Mouse (Mus musculus): ENCODE data around the gene Alpk1. TPM values are rescaled to one million over a fixed set of nuclear protein-coding genes. Genes with fewer than 3 reads are reported as not detected.

Alpk1 gene
- polyA plus RNA-seq, 1 experiment from 2014 or later: 0.80 TPM

- no peak for ATAC-seq (ENCODE audit: low read depth)
Observed at GRCm38 (mm10) chr3:127651742-127652653, 128.3 kb downstream of the Alpk1 start.

DNA sequence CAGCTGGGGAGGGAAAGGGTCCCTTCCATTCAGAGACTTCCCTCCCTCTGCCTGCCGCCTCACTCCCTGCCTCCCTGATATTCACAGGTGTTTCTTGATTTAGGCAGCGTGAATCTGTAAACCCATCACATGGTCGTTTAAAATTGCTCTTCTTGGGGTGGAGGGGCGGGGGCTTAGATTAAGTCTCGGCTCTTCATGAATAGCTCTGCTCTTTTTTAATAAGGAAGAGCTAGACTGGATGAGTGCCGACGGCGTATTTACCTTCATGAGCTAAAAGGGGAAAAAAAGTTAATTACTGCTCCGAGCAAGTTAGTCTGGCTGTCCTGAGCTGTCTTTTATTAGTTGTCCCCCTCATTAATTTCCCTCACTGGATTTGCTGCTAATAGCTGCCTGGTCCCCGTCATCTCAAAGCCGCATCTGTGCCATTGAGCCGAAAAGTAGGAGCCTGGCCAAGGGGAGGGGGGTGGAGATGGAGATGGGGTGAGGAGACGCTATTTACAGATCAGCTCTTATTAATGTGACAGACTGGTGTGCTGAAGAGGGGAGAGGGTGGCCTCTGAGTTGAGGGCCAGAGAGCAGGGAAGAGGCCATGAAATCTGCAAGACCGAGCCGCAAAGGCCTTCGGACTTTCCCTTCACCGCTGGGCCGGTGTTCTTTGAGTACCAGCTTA, 134.0 kb downstream of the Alpk1 start:
- peaks cover 23% of the 10 kb centered on the region for H3K4me1 ChIP-seq (replicated peaks)
- H3K27ac ChIP-seq (replicated peaks): no peak overlapping the region
- peaks cover 53% of the 10 kb centered on the region for H3K27me3 ChIP-seq
- H3K4me2 ChIP-seq: no peak overlapping the region
- no peaks in the 10 kb centered on the region for H3K36me3 ChIP-seq
- WGBS: 43% methylated on average over 18 of the region's 18 CpGs
- ATAC-seq (ENCODE audit: low read depth): peak; percentile 33; the same call in 1 of the 2 replicates
- no peak overlapping the region for H3K4me3 ChIP-seq
- H3K9me3 ChIP-seq: no peaks in the 10 kb centered on the region
- H3K9ac ChIP-seq: no peak overlapping the region

More at GRCm38 (mm10) chr3:127651742-127652653, 128.3 kb downstream of the Alpk1 start:
- no peaks in the 10 kb centered on the region for H3K36me3 ChIP-seq
- no peak overlapping the region for H3K9ac ChIP-seq
- no peak overlapping the region for H3K4me3 ChIP-seq
- no peaks in the 10 kb centered on the region for H3K9me3 ChIP-seq
- 45% methylated on average over 7 of the region's 7 CpGs for WGBS
- H3K27ac ChIP-seq (replicated peaks): no peak overlapping the region
- H3K27me3 ChIP-seq: peaks cover 7% of the 10 kb centered on the region; the same call in 1 of the 2 replicates
- no peak overlapping the region for H3K4me2 ChIP-seq
- no peaks in the 10 kb centered on the region for H3K4me1 ChIP-seq (replicated peaks)

GRCm38 (mm10) chr3:127642211-127642610, 138.1 kb downstream of the Alpk1 start:
- no peaks in the 10 kb centered on the region for H3K36me3 ChIP-seq
- no peak overlapping the region for H3K27ac ChIP-seq (replicated peaks)
- WGBS: 3% methylated on average over 5 of the region's 5 CpGs
- no peak for ATAC-seq (ENCODE audit: low read depth)
- H3K4me1 ChIP-seq (replicated peaks): peaks cover 42% of the 10 kb centered on the region
- H3K4me2 ChIP-seq: peak overlapping the region; percentile 25; the same call in 1 of the 2 replicates
- H3K9me3 ChIP-seq: no peaks in the 10 kb centered on the region
- no peak overlapping the region for H3K9ac ChIP-seq
- peaks cover 88% of the 10 kb centered on the region for H3K27me3 ChIP-seq
- no peak overlapping the region for H3K4me3 ChIP-seq

GRCm38 (mm10) chr3:127640762-127641700, 139.3 kb downstream of the Alpk1 start:
- Histone ChIP-seq H3K27me3 (peaks cover 90% of the 10 kb centered on the region), H3K36me3 (no peaks in the 10 kb centered on the region), H3K4me3 (peak overlapping the region; percentile 15; the same call in 1 of the 2 replicates), H3K4me1 (replicated peaks) (peaks cover 35% of the 10 kb centered on the region), H3K9me3 (no peaks in the 10 kb centered on the region), H3K27ac (replicated peaks) (no peak overlapping the region), H3K4me2 (peak overlapping the region; percentile 41), H3K9ac (no peak overlapping the region)
- WGBS: 4% methylated on average over 37 of the region's 37 CpGs
- ATAC-seq (ENCODE audit: low read depth): peak; percentile 54; the same call in 1 of the 2 replicates

DNA sequence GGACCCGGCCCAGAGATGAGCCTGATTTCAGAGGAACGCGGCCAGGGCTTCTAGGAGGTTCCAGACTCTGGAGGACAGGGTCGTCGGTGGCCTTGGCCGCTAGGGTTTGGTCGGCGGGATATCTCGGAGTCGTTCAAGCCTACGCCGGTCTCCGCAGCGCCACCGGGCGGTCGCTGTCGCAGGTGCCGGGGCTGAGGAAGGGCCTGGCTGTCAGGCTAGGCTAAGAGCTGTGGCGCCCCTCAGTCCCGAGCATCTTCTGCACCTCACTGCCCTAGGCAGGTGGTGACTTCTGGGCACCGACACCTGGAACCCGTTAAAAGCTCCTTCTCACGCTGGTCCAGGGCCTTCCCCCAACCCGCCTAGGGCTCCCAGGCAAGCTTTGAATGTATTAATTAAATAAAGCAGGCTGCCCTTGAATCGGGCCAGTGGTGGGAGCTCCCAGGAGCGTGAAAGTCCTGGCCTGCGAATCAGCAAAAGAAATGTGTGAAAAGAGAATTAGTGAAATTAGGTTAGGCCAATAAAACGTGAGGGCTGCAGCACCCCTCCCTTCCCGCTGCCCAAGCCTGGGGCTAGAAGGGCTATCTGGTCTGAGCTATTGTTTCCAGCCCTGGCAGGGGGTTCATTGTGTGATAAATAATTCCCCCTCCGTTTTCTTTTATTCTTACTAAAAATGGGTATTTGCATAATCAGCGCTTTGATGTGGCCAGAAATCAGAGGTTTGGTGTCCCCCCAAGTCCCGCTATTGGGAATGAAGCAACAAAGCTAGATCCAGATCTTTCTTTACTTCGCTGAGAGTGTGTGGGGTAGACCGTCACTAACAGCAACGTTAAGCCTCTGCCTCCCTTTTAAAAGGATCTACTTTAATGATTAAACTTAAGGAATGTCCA, 140.2 kb downstream of the Alpk1 start:
- no peak overlapping the region for H3K27ac ChIP-seq (replicated peaks)
- ATAC-seq (ENCODE audit: low read depth): peak; percentile 82
- H3K27me3 ChIP-seq: peaks cover 88% of the 10 kb centered on the region
- H3K36me3 ChIP-seq: no peaks in the 10 kb centered on the region
- H3K9ac ChIP-seq: 0 out of 2 replicates have a peak overlapping the region, but pooled peaks have one; percentile 47
- H3K9me3 ChIP-seq: no peaks in the 10 kb centered on the region
- H3K4me2 ChIP-seq: peak overlapping the region; percentile 41
- H3K4me3 ChIP-seq: peak overlapping the region; percentile 17
- WGBS: under 1% methylated on average over 36 of the region's 36 CpGs
- peaks cover 33% of the 10 kb centered on the region for H3K4me1 ChIP-seq (replicated peaks)

- Histone ChIP-seq H3K4me3 (peak overlapping the region; percentile 55), H3K9me3 (no peaks in the 10 kb centered on the region), H3K27ac (replicated peaks) (0 out of 2 replicates have a peak overlapping the region, but pooled peaks have one; percentile 79), H3K9ac (no peak overlapping the region), H3K27me3 (peaks cover 87% of the 10 kb centered on the region), H3K4me1 (replicated peaks) (peaks cover 40% of the 10 kb centered on the region), H3K36me3 (no peaks in the 10 kb centered on the region), H3K4me2 (peak overlapping the region; percentile 92)
- ATAC-seq (ENCODE audit: low read depth): no peak
- 6% methylated on average over 3 of the region's 3 CpGs for WGBS
Observed at GRCm38 (mm10) chr3:127634984-127635349, 145.4 kb downstream of the Alpk1 start.

GRCm38 (mm10) chr3:127634101-127634983, 146.0 kb downstream of the Alpk1 start:
- WGBS: under 1% methylated on average over 58 of the region's 58 CpGs
- Histone ChIP-seq H3K9ac (peak overlapping the region; percentile 70), H3K9me3 (no peaks in the 10 kb centered on the region), H3K4me2 (peak overlapping the region; percentile 92), H3K36me3 (no peaks in the 10 kb centered on the region), H3K4me3 (peak overlapping the region; percentile 55), H3K4me1 (replicated peaks) (peaks cover 34% of the 10 kb centered on the region), H3K27me3 (peaks cover 87% of the 10 kb centered on the region), H3K27ac (replicated peaks) (peak overlapping the region; percentile 79)
- ATAC-seq (ENCODE audit: low read depth): peak; percentile 88

DNA sequence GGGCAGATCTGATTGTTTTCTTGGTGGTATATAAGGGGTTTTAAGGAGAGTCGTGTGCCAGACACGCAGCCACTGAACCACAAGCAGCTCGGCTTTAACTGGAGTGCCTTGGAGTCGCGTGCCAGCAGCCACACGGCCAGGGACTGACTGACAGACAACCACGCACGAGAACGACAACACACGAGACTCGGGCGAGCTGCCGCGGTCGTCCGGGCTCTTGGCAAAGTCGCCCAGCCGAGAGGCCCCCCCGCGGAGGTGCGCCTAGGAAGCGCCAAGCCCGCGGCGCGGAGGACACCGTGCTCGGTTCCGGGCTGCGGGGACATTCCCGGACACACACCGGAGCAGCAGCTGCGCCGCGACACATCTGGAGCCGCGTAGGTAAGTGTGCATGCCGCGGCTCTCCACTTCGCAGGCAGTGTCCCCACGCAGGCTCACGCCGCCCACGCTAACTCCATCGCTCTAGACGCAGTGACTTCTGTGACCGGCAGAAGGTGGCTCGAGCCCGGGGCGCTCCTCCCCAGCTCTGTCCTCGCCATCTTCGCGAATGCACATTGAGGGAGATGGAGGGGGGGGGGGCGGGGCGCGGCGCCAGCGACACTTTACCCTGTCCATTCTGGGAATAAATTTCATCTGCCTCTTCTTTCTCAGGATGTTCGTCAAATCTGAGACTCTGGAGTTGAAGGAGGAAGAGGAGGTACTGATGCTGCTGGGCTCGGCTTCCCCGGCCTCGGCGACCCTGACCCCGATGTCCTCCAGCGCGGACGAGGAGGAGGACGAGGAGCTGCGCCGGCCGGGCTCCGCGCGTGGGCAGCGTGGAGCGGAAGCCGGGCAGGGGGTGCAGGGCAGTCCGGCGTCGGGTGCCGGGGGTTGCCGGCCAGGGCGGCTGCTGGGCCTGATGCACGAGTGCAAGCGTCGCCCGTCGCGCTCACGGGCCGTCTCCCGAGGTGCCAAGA, 147.0 kb downstream of the Alpk1 start, which contains the start of gene Neurog2:
TSS of gene Neurog2 (plus strand) at position 56 of the 953 bp plus-strand sequence.
- Histone ChIP-seq H3K9ac (peak within 1 kb of the TSS; percentile 70), H3K4me3 (peak within 1 kb of the TSS; percentile 55), H3K27me3 (peaks cover 87% of the 10 kb centered on the region), H3K4me1 (replicated peaks) (peaks cover 39% of the 10 kb centered on the region), H3K27ac (replicated peaks) (peak within 1 kb of the TSS; percentile 79), H3K9me3 (no peaks in the 10 kb centered on the region), H3K4me2 (peak within 1 kb of the TSS; percentile 92), H3K36me3 (no peaks in the 10 kb centered on the region)
- under 1% methylated on average over 88 of the region's 92 CpGs for whole genome bisulfite sequencing
- ATAC-seq (ENCODE audit: low read depth): peak; percentile 58

DNA sequence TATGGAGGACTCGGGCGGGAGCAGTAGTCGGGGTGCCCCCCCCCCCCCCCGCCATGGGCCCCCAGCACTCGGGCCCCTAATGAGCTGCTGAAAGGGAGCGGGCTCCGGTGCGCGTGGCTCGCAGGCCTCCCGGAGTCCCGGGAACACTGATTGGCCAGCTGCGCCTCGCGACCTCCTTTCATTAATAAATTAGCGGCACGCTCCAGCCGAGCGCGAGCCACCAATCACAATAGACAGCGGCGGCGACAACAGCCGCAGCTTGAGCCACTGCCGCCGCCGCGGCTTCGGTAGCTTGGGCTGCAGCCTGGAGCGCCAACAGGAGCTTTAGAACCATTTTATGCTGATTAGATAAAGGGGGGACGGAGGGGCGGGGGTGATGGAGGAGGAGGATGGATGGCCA, 147.8 kb downstream of the Alpk1 start:
- Histone ChIP-seq H3K27ac (replicated peaks) (peak overlapping the region; percentile 79), H3K4me3 (peak overlapping the region; percentile 55), H3K9ac (peak overlapping the region; percentile 70), H3K9me3 (no peaks in the 10 kb centered on the region), H3K4me2 (peak overlapping the region; percentile 92), H3K4me1 (replicated peaks) (peaks cover 46% of the 10 kb centered on the region), H3K27me3 (peaks cover 87% of the 10 kb centered on the region), H3K36me3 (no peaks in the 10 kb centered on the region)
- peak; percentile 74 for ATAC-seq (ENCODE audit: low read depth)
- WGBS: under 1% methylated on average over 32 of the region's 32 CpGs

Data from neural tube, embryonic 13.5 days (tissue).